Mouse (Mus musculus) liver, adult 2 months (tissue): Measurements from ENCODE around the gene Parva. TPM values are rescaled to one million over a fixed set of nuclear protein-coding genes. Genes with fewer than 3 reads are reported as not detected.

Experiments
- DNase-seq: peaks from one replicate; pipeline ENCODE4 v3.0.0-alpha.2; 2011; ENCODE audit warnings: low read depth, low spot score; ENCODE audit errors: extremely low read depth
- H3K27ac ChIP-seq: fragments of 200-500 bp; replicated peaks from 2 replicates; pipeline ENCODE4 v1.5.1; 2012; ENCODE audit warnings: low read depth, mild to moderate bottlenecking, control low read depth, inconsistent platforms, low read length; ENCODE audit not compliant: insufficient read depth
- H3K27me3 ChIP-seq: fragments of 200-500 bp; 2 replicates; pipeline ENCODE4 v1.6.1; 2012; ENCODE audit warnings: mild to moderate bottlenecking, moderate library complexity, low read length, inconsistent platforms; ENCODE audit not compliant: control insufficient read depth, insufficient read depth
- H3K36me3 ChIP-seq: fragments of 200-500 bp; 2 replicates; pipeline ENCODE4 v1.6.1; 2012; ENCODE audit warnings: low read length, inconsistent platforms; ENCODE audit not compliant: control insufficient read depth, insufficient read depth
- H3K4me1 ChIP-seq: fragments of 200-500 bp; 2 replicates; pipeline ENCODE4 v1.6.1; 2011; ENCODE audit warnings: low read length; ENCODE audit not compliant: control insufficient read depth, insufficient read depth
- H3K4me3 ChIP-seq: fragments of 200-500 bp; 2 replicates; pipeline ENCODE4 v1.5.1; 2011; ENCODE audit warnings: low read depth, mild to moderate bottlenecking, control low read depth, low read length, moderate library complexity; ENCODE audit not compliant: insufficient read depth
- H3K79me2 ChIP-seq: fragments of 200-500 bp; 2 replicates; pipeline ENCODE4 v1.6.1; 2012; ENCODE audit warnings: inconsistent platforms, mild to moderate bottlenecking, low read length, moderate library complexity; ENCODE audit not compliant: control insufficient read depth, insufficient read depth
- H3K9ac ChIP-seq: fragments of 200-500 bp; 2 replicates; pipeline ENCODE4 v1.6.1; 2012; ENCODE audit warnings: low read depth, mild to moderate bottlenecking, control low read depth, inconsistent platforms, low read length
- CTCF ChIP-seq: fragments of 200-500 bp; IDR thresholded peaks from 2 replicates; pipeline ENCODE4 v1.5.1; 2011; ENCODE audit warnings: low read depth, low read length, control low read depth
- POLR2A ChIP-seq: fragments of 200-500 bp; IDR thresholded peaks from 2 replicates; pipeline ENCODE4 v1.6.1; 2011; ENCODE audit warnings: low read length, control low read depth; ENCODE audit not compliant: insufficient read depth; ENCODE audit errors: extremely low read depth
- WGBS: fragments of 180-500 bp; shearing (Covaris S2); methylation state at CpG from one replicate; pipeline ENCODE4 v1.1.7; 2018; 5-methylcytosine and 5-hydroxymethylcytosine counted together
- polyA plus RNA-seq: library from polyadenylated mRNA; depleted of rRNA; stranded (reverse); fragments of >200 nt; gene quantifications from 2 replicates; pipeline ENCODE4 v1.2.3, GENCODE M21; 2012
- total RNA-seq: library from RNA; depleted of rRNA; stranded (reverse); fragments of >200 nt; gene quantifications from 2 replicates; pipeline ENCODE4 v1.2.3, GENCODE M21; 2014

Gene Parva
- total and polyA plus RNA-seq, 2 experiments, result 18.8 to 27.2 TPM

GRCm38 (mm10) chr7:112602966-112603365 is 175.7 kb downstream of the Parva start:
- Histone ChIP-seq H3K79me2 (no peaks in the 10 kb centered on the region), H3K4me3 (no peak overlapping the region), H3K36me3 (no peaks in the 10 kb centered on the region), H3K27ac (no peak overlapping the region), H3K4me1 (no peaks in the 10 kb centered on the region; the same call in 1 of the 2 replicates), H3K9ac (no peak overlapping the region), H3K27me3 (no peaks in the 10 kb centered on the region)
- TF ChIP-seq CTCF, result no peak
- no peak for TF ChIP-seq POLR2A
- no peak for DNase-seq
- 93% methylated on average over 5 of the region's 5 CpGs for WGBS

GRCm38 (mm10) chr7:112603496-112604170 is 176.3 kb downstream of the Parva start:
- no peaks in the 10 kb centered on the region for H3K27me3 ChIP-seq
- no peaks in the 10 kb centered on the region for H3K36me3 ChIP-seq
- H3K9ac ChIP-seq, result no peak overlapping the region
- no peaks in the 10 kb centered on the region; the same call in 1 of the 2 replicates for H3K4me1 ChIP-seq
- no peaks in the 10 kb centered on the region for H3K79me2 ChIP-seq
- H3K27ac ChIP-seq, result no peak overlapping the region
- peak; percentile 18 for DNase-seq
- 86% methylated on average over 10 of the region's 10 CpGs for WGBS
- TF ChIP-seq POLR2A (no peak), CTCF (no peak)
- H3K4me3 ChIP-seq, result no peak overlapping the region

- H3K4me3 ChIP-seq, result no peak overlapping the region
- no peaks in the 10 kb centered on the region for H3K27me3 ChIP-seq
- no peak overlapping the region for H3K9ac ChIP-seq
- TF ChIP-seq CTCF, result no peak
- TF ChIP-seq POLR2A, result no peak
- no peak for DNase-seq
- no peaks in the 10 kb centered on the region; the same call in 1 of the 2 replicates for H3K4me1 ChIP-seq
- H3K27ac ChIP-seq, result no peak overlapping the region
- H3K79me2 ChIP-seq, result no peaks in the 10 kb centered on the region
- no peaks in the 10 kb centered on the region for H3K36me3 ChIP-seq
- WGBS, result 82% methylated on average over 8 of the region's 8 CpGs
Observed at GRCm38 (mm10) chr7:112604209-112604608, 176.9 kb downstream of the Parva start.

GRCm38 (mm10) chr7:112614046-112614790 is 186.9 kb downstream of the Parva start:
- Histone ChIP-seq H3K27ac (no peak overlapping the region), H3K36me3 (no peaks in the 10 kb centered on the region), H3K4me3 (no peak overlapping the region), H3K9ac (no peak overlapping the region), H3K79me2 (no peaks in the 10 kb centered on the region), H3K4me1 (peaks cover 1% of the 10 kb centered on the region; the same call in 1 of the 2 replicates), H3K27me3 (no peaks in the 10 kb centered on the region)
- DNase-seq, result no peak
- TF ChIP-seq CTCF (no peak), POLR2A (no peak)
- WGBS, result 96% methylated on average over 3 of the region's 3 CpGs

GRCm38 (mm10) chr7:112614791-112615668 is 187.7 kb downstream of the Parva start:
- Histone ChIP-seq H3K27me3 (no peaks in the 10 kb centered on the region), H3K27ac (no peak overlapping the region), H3K4me3 (no peak overlapping the region), H3K36me3 (no peaks in the 10 kb centered on the region), H3K79me2 (no peaks in the 10 kb centered on the region), H3K4me1 (peaks cover 1% of the 10 kb centered on the region; the same call in 1 of the 2 replicates), H3K9ac (no peak overlapping the region)
- TF ChIP-seq CTCF (no peak), POLR2A (no peak)
- 75% methylated on average over 10 of the region's 10 CpGs for WGBS
- DNase-seq, result peak; percentile 26
